Mouse (Mus musculus) intestine, postnatal 0 days (tissue): Measurements from ENCODE around the gene Fgfr2. TPM values are rescaled to one million over a fixed set of nuclear protein-coding genes. Genes with fewer than 3 reads are reported as not detected.
"Not testable (repeated sequence)": the region's sequence is repeated elsewhere in the genome, so short reads cannot be mapped to it uniquely, and the experiment has no call there.

Experiments
- ATAC-seq: fragments of 200-750 bp; cut with Nextera tagmentation; 2 replicates; pipeline ENCODE4 v1.8.0; 2017; ENCODE audit warnings: mild to moderate bottlenecking, moderate TSS enrichment, moderate library complexity
- H3K27ac ChIP-seq: fragments of 300-500 bp; sonication (generic); 2 replicates; pipeline ENCODE4 v1.5.1; 2014; ENCODE audit warnings: mild to moderate bottlenecking, low read depth, low read length, moderate library complexity
- H3K27me3 ChIP-seq: fragments of 300-500 bp; sonication (generic); replicated peaks from 2 replicates; pipeline ENCODE4 v1.6.1; 2014; ENCODE audit warnings: low read length, mixed read lengths; ENCODE audit not compliant: control insufficient read depth, insufficient read depth
- H3K36me3 ChIP-seq: fragments of 300-500 bp; sonication (generic); 2 replicates; pipeline ENCODE4 v1.6.1; 2014; ENCODE audit warnings: mild to moderate bottlenecking, moderate library complexity; ENCODE audit not compliant: control insufficient read depth, insufficient read depth
- H3K4me1 ChIP-seq: fragments of 300-500 bp; sonication (generic); replicated peaks from 2 replicates; pipeline ENCODE4 v1.6.1; 2014; ENCODE audit warnings: antibody characterized with exemption, low read length, mixed read lengths; ENCODE audit not compliant: control insufficient read depth, insufficient read depth
- H3K4me2 ChIP-seq: fragments of 300-500 bp; sonication (generic); replicated peaks from 2 replicates; pipeline ENCODE4 v1.6.1; 2014; ENCODE audit warnings: low read depth, mild to moderate bottlenecking, moderate library complexity
- H3K4me3 ChIP-seq: fragments of 300-500 bp; sonication (generic); 2 replicates; pipeline ENCODE4 v1.5.1; 2014; ENCODE audit warnings: low read depth, low read length
- H3K9ac ChIP-seq: fragments of 300-500 bp; sonication (generic); 2 replicates; pipeline ENCODE4 v1.6.1; 2014; ENCODE audit warnings: mild to moderate bottlenecking, low read depth, low read length
- H3K9me3 ChIP-seq: fragments of 300-500 bp; sonication (generic); 2 replicates; pipeline ENCODE4 v1.6.1; 2016; ENCODE audit warnings: mixed run types; ENCODE audit not compliant: control insufficient read depth
- CTCF ChIP-seq: sonication (generic); IDR thresholded peaks from 2 replicates; pipeline ENCODE4 v1.5.1; 2016; ENCODE audit warnings: low read depth, mild to moderate bottlenecking, control low read depth, antibody characterized with exemption, moderate library complexity
- WGBS: fragments of 180-500 bp; shearing (Covaris S2); extraction: QIAGEN DNeasy Blood & Tissue Kit; methylation state at CpG from one replicate; pipeline ENCODE4 v1.1.7; 2014; 5-methylcytosine and 5-hydroxymethylcytosine counted together
- polyA plus RNA-seq: library from polyadenylated mRNA; unstranded; fragments of >200 nt; fragmentation: Nextera tagmentation; extraction: Ambion mirVana; gene quantifications from 2 replicates; pipeline ENCODE4 v1.2.1, GENCODE M21; 2015

Fgfr2 gene
- polyA plus RNA-seq, 1 experiment from 2014 or later, result 29.5 TPM

- WGBS, result 70% methylated on average over 2 of the region's 2 CpGs
- H3K36me3 ChIP-seq, result no peaks in the 10 kb centered on the region
- TF ChIP-seq CTCF, result no peak
- H3K9me3 ChIP-seq, result no peaks in the 10 kb centered on the region
- no peak overlapping the region for H3K27ac ChIP-seq
- no peak for ATAC-seq
- H3K27me3 ChIP-seq, result no peaks in the 10 kb centered on the region
- H3K9ac ChIP-seq, result no peak overlapping the region
- no peak overlapping the region for H3K4me2 ChIP-seq
- no peak overlapping the region for H3K4me3 ChIP-seq
- H3K4me1 ChIP-seq, result no peaks in the 10 kb centered on the region
Measured at GRCm38 (mm10) chr7:132444221-132444620, 678.9 kb downstream of the Fgfr2 start.

GRCm38 (mm10) chr7:132443769-132444168 lies 679.4 kb downstream of the Fgfr2 start:
- H3K9me3 ChIP-seq, result no peaks in the 10 kb centered on the region
- TF ChIP-seq CTCF, result no peak
- 45% methylated on average over 2 of the region's 2 CpGs for WGBS
- H3K36me3 ChIP-seq, result no peaks in the 10 kb centered on the region
- no peaks in the 10 kb centered on the region for H3K4me1 ChIP-seq
- H3K27me3 ChIP-seq, result no peaks in the 10 kb centered on the region
- no peak for ATAC-seq
- H3K4me2 ChIP-seq, result no peak overlapping the region
- H3K27ac ChIP-seq, result 0 out of 2 replicates have a peak overlapping the region, but pooled peaks have one; percentile 15
- H3K9ac ChIP-seq, result no peak overlapping the region
- no peak overlapping the region for H3K4me3 ChIP-seq

- Histone ChIP-seq H3K27me3 (no peaks in the 10 kb centered on the region), H3K4me1 (no peaks in the 10 kb centered on the region), H3K27ac (0 out of 2 replicates have a peak overlapping the region, but pooled peaks have one; percentile 15), H3K4me2 (no peak overlapping the region), H3K9ac (no peak overlapping the region), H3K9me3 (no peaks in the 10 kb centered on the region), H3K36me3 (no peaks in the 10 kb centered on the region), H3K4me3 (no peak overlapping the region)
- no peak for TF ChIP-seq CTCF
- WGBS, result 73% methylated on average over 3 of the region's 3 CpGs
- no peak for ATAC-seq
Measured at GRCm38 (mm10) chr7:132443134-132443533, 680.0 kb downstream of the Fgfr2 start.

GRCm38 (mm10) chr7:132442133-132442763 lies 680.9 kb downstream of the Fgfr2 start:
- not testable (repeated sequence) for H3K4me3 ChIP-seq, H3K4me1 ChIP-seq, H3K9ac ChIP-seq, H3K4me2 ChIP-seq, H3K27ac ChIP-seq, H3K27me3 ChIP-seq, ATAC-seq, H3K36me3 ChIP-seq, H3K9me3 ChIP-seq
- 89% methylated on average over 3 of the region's 3 CpGs for WGBS

GRCm38 (mm10) chr7:132439916-132440315 lies 683.2 kb downstream of the Fgfr2 start:
- no peak overlapping the region for H3K4me3 ChIP-seq
- TF ChIP-seq CTCF, result no peak
- no peak overlapping the region for H3K27ac ChIP-seq
- H3K4me1 ChIP-seq, result no peaks in the 10 kb centered on the region
- no peak overlapping the region for H3K4me2 ChIP-seq
- no peak overlapping the region for H3K9ac ChIP-seq
- ATAC-seq, result no peak
- no peaks in the 10 kb centered on the region for H3K36me3 ChIP-seq
- no peaks in the 10 kb centered on the region for H3K27me3 ChIP-seq
- no peaks in the 10 kb centered on the region for H3K9me3 ChIP-seq
- WGBS, result 91% methylated on average over 6 of the region's 6 CpGs

- Histone ChIP-seq H3K4me2 (no peak overlapping the region), H3K36me3 (no peaks in the 10 kb centered on the region), H3K9ac (no peak overlapping the region), H3K4me3 (no peak overlapping the region), H3K9me3 (no peaks in the 10 kb centered on the region), H3K4me1 (no peaks in the 10 kb centered on the region), H3K27ac (no peak overlapping the region), H3K27me3 (no peaks in the 10 kb centered on the region)
- ATAC-seq, result no peak
- no peak for TF ChIP-seq CTCF
- 82% methylated on average over 6 of the region's 6 CpGs for WGBS
Measured at GRCm38 (mm10) chr7:132438060-132438459, 685.1 kb downstream of the Fgfr2 start.

GRCm38 (mm10) chr7:132437431-132437830 lies 685.7 kb downstream of the Fgfr2 start:
- no peak for TF ChIP-seq CTCF
- Histone ChIP-seq H3K9ac (no peak overlapping the region), H3K4me2 (no peak overlapping the region), H3K4me1 (no peaks in the 10 kb centered on the region), H3K9me3 (no peaks in the 10 kb centered on the region), H3K36me3 (no peaks in the 10 kb centered on the region), H3K27me3 (no peaks in the 10 kb centered on the region), H3K27ac (no peak overlapping the region), H3K4me3 (no peak overlapping the region)
- 83% methylated on average over 3 of the region's 3 CpGs for WGBS
- ATAC-seq, result no peak
